Mouse (Mus musculus) liver, embryonic 14.5 days (tissue): ENCODE data around the gene Galnt12. TPM values are rescaled to one million over a fixed set of nuclear protein-coding genes. Genes with fewer than 3 reads are reported as not detected.

Source experiments
- ATAC-seq: fragments of 200-750 bp; cut with Nextera tagmentation; 2 replicates; pipeline ENCODE4 v1.8.0; 2017; ENCODE audit warnings: moderate number of reproducible peaks, mild to moderate bottlenecking, moderate library complexity; ENCODE audit not compliant: insufficient read depth
- DNase-seq, 3 experiments: peaks; one replicate each; pipeline ENCODE4 v3.0.0-alpha.2; 2012 to 2013; ENCODE audit warnings: low read depth in 3 of 3, low spot score in 3 of 3
- H3K27ac ChIP-seq: fragments of 300-500 bp; sonication (generic); 2 replicates; pipeline ENCODE4 v1.5.1; 2014; ENCODE audit warnings: moderate library complexity, mild to moderate bottlenecking, control low read depth, inconsistent platforms
- H3K27me3 ChIP-seq: fragments of 300-500 bp; sonication (generic); 2 replicates; pipeline ENCODE4 v1.6.1; 2014; ENCODE audit warnings: mild to moderate bottlenecking, low read length, moderate library complexity; ENCODE audit not compliant: control insufficient read depth, insufficient read depth
- H3K36me3 ChIP-seq: fragments of 300-500 bp; sonication (generic); replicated peaks from 2 replicates; pipeline ENCODE4 v1.6.1; 2014; ENCODE audit warnings: low read depth; ENCODE audit not compliant: control insufficient read depth, insufficient read depth
- H3K4me1 ChIP-seq, 2 experiments: fragments of 200-500 bp in 1 of 2; fragments of 300-500 bp in 1 of 2; sonication (generic) in 1 of 2; replicated peaks; 2 replicates each; pipeline ENCODE4 v1.6.1; 2012 to 2014; ENCODE audit warnings: antibody characterized with exemption in 1 of 2, inconsistent platforms in 1 of 2, low read length in 1 of 2; ENCODE audit not compliant: control insufficient read depth in 2 of 2, insufficient read depth in 2 of 2
- H3K4me2 ChIP-seq: fragments of 300-500 bp; sonication (generic); 2 replicates; pipeline ENCODE4 v1.6.1; 2014; ENCODE audit warnings: low read depth, mild to moderate bottlenecking, control low read depth, moderate library complexity
- H3K4me3 ChIP-seq, 2 experiments: fragments of 200-500 bp in 1 of 2; fragments of 300-500 bp in 1 of 2; sonication (generic) in 1 of 2; 2 replicates each; pipeline ENCODE4 v1.5.1; 2012 to 2014; ENCODE audit warnings: low read depth in 2 of 2, low read length in 2 of 2, mild to moderate bottlenecking in 2 of 2, control low read depth in 1 of 2, inconsistent platforms in 1 of 2, moderate library complexity in 1 of 2; ENCODE audit not compliant: insufficient read depth in 1 of 2
- H3K9ac ChIP-seq: fragments of 300-500 bp; sonication (generic); replicated peaks from 2 replicates; pipeline ENCODE4 v1.6.1; 2014; ENCODE audit warnings: mild to moderate bottlenecking, control low read depth, moderate library complexity
- H3K9me3 ChIP-seq: fragments of 300-500 bp; sonication (generic); 2 replicates; pipeline ENCODE4 v1.6.1; 2016; ENCODE audit warnings: low read length, mixed read lengths; ENCODE audit not compliant: control insufficient read depth
- CTCF ChIP-seq: IDR thresholded peaks from 2 replicates; pipeline ENCODE4 v1.5.1; 2016; ENCODE audit warnings: antibody characterized with exemption, low read depth, control low read depth
- EP300 ChIP-seq: IDR thresholded peaks from 2 replicates; pipeline ENCODE4 v1.6.1; 2016; ENCODE audit warnings: antibody characterized with exemption, low read depth
- WGBS: fragments of 180-500 bp; shearing (Covaris S2); extraction: QIAGEN DNeasy Blood & Tissue Kit; methylation state at CpG from one replicate; pipeline ENCODE4 v1.1.7; 2014; ENCODE audit not compliant: insufficient replicate concordance; 5-methylcytosine and 5-hydroxymethylcytosine counted together
- polyA plus RNA-seq, 2 experiments: library from polyadenylated mRNA; depleted of rRNA in 1 of 2; stranded (reverse) in 1 of 2; unstranded in 1 of 2; fragments of >200 nt; fragmentation: Nextera tagmentation in 1 of 2; extraction: Ambion mirVana in 1 of 2; gene quantifications; 2 replicates each; pipeline versions ENCODE4 v1.2.1 to v1.2.3; 2012 to 2014

Gene Galnt12
- polyA plus RNA-seq, 2 experiments: 0.31 to 0.51 TPM

- no peak for ATAC-seq
- no peak overlapping the region for H3K4me3 ChIP-seq
Measured at GRCm38 (mm10) chr4:47140301-47140700, 48.6 kb downstream of the Galnt12 start.

GRCm38 (mm10) chr4:47141444-47142154 is 49.9 kb downstream of the Galnt12 start:
- WGBS: 62% methylated on average over 10 of the region's 10 CpGs
- H3K27me3 ChIP-seq: no peaks in the 10 kb centered on the region
- no peak overlapping the region for H3K4me3 ChIP-seq
- no peaks in the 10 kb centered on the region for H3K4me1 ChIP-seq
- no peaks in the 10 kb centered on the region for H3K9me3 ChIP-seq
- no peak overlapping the region for H3K4me2 ChIP-seq
- H3K36me3 ChIP-seq: no peaks in the 10 kb centered on the region
- DNase-seq: no peak
- TF ChIP-seq EP300 (no peak), CTCF (no peak)
- ATAC-seq: no peak
- no peak overlapping the region for H3K9ac ChIP-seq
- no peak overlapping the region for H3K27ac ChIP-seq

More at GRCm38 (mm10) chr4:47140301-47140700, 48.6 kb downstream of the Galnt12 start:
- WGBS: 61% methylated on average over 3 of the region's 3 CpGs
- H3K27me3 ChIP-seq: no peaks in the 10 kb centered on the region
- no peaks in the 10 kb centered on the region for H3K9me3 ChIP-seq
- no peaks in the 10 kb centered on the region for H3K4me1 ChIP-seq
- TF ChIP-seq EP300 (no peak), CTCF (no peak)
- no peak overlapping the region for H3K4me2 ChIP-seq
- no peak for DNase-seq
- H3K27ac ChIP-seq: no peak overlapping the region
- no peak overlapping the region for H3K9ac ChIP-seq
- no peaks in the 10 kb centered on the region for H3K36me3 ChIP-seq

GRCm38 (mm10) chr4:47143849-47144248 is 52.1 kb downstream of the Galnt12 start:
- TF ChIP-seq CTCF: no peak
- no peak for TF ChIP-seq EP300
- WGBS: 68% methylated on average over 6 of the region's 6 CpGs

GRCm38 (mm10) chr4:47145341-47145740 is 53.6 kb downstream of the Galnt12 start:
- 60% methylated on average over 6 of the region's 6 CpGs for WGBS
- ATAC-seq: no peak
- no peak for TF ChIP-seq EP300
- no peak for TF ChIP-seq CTCF

More at GRCm38 (mm10) chr4:47143849-47144248, 52.1 kb downstream of the Galnt12 start:
- Histone ChIP-seq H3K9me3 (no peaks in the 10 kb centered on the region), H3K27ac (no peak overlapping the region), H3K36me3 (no peaks in the 10 kb centered on the region), H3K4me1 (no peaks in the 10 kb centered on the region), H3K4me2 (no peak overlapping the region), H3K27me3 (no peaks in the 10 kb centered on the region), H3K4me3 (no peak overlapping the region), H3K9ac (no peak overlapping the region)
- ATAC-seq (no peak), DNase-seq (no peak)

GRCm38 (mm10) chr4:47146561-47146960 is 54.9 kb downstream of the Galnt12 start:
- ATAC-seq: no peak
- no peak overlapping the region for H3K27ac ChIP-seq
- no peak for DNase-seq
- WGBS: 38% methylated on average over 4 of the region's 4 CpGs
- H3K4me3 ChIP-seq: no peak overlapping the region
- no peaks in the 10 kb centered on the region for H3K27me3 ChIP-seq
- H3K36me3 ChIP-seq: no peaks in the 10 kb centered on the region
- H3K9me3 ChIP-seq: no peaks in the 10 kb centered on the region
- H3K9ac ChIP-seq: no peak overlapping the region
- TF ChIP-seq CTCF (no peak), EP300 (no peak)
- no peak overlapping the region for H3K4me2 ChIP-seq
- 0 out of 4 replicates have a peak, but pooled peaks cover 0 to 2% of the 10 kb centered on the region in 2 experiments for H3K4me1 ChIP-seq

More at GRCm38 (mm10) chr4:47145341-47145740, 53.6 kb downstream of the Galnt12 start:
- H3K4me2 ChIP-seq: no peak overlapping the region
- 0 out of 4 replicates have a peak, but pooled peaks cover 0 to 2% of the 10 kb centered on the region in 2 experiments for H3K4me1 ChIP-seq
- no peak overlapping the region for H3K9ac ChIP-seq
- no peak overlapping the region for H3K27ac ChIP-seq
- no peak for DNase-seq
- no peaks in the 10 kb centered on the region for H3K27me3 ChIP-seq
- H3K4me3 ChIP-seq: no peak overlapping the region
- H3K36me3 ChIP-seq: no peaks in the 10 kb centered on the region
- H3K9me3 ChIP-seq: no peaks in the 10 kb centered on the region
